Mouse (Mus musculus) cerebellum, adult 2 months (tissue): Measurements from ENCODE around the gene Gm35134. TPM values are rescaled to one million over a fixed set of nuclear protein-coding genes. Genes with fewer than 3 reads are reported as not detected.
"Not testable (repeated sequence)": the region's sequence is repeated elsewhere in the genome, so short reads cannot be mapped to it uniquely, and the experiment has no call there.

ENCODE experiments used
- DNase-seq, 2 experiments: peaks; one replicate each; pipeline ENCODE4 v3.0.0; 2021
- H3K27ac ChIP-seq: fragments of 200-500 bp; 2 replicates; pipeline ENCODE4 v1.5.1; 2012; ENCODE audit warnings: low read length, control low read depth, inconsistent platforms; ENCODE audit not compliant: insufficient read depth
- H3K27me3 ChIP-seq: fragments of 200-500 bp; 2 replicates; pipeline ENCODE4 v1.6.1; 2012; ENCODE audit warnings: inconsistent platforms, mild to moderate bottlenecking, low read length, moderate library complexity; ENCODE audit not compliant: control insufficient read depth, insufficient read depth
- H3K4me1 ChIP-seq: fragments of 200-500 bp; 2 replicates; pipeline ENCODE4 v1.6.1; 2011; ENCODE audit warnings: low read length; ENCODE audit not compliant: control insufficient read depth, insufficient read depth
- H3K4me3 ChIP-seq: fragments of 200-500 bp; replicated peaks from 2 replicates; pipeline ENCODE3; 2011; ENCODE audit warnings: mild to moderate bottlenecking, low read depth, low read length, control low read depth; ENCODE audit not compliant: insufficient read depth
- WGBS: fragments of 180-500 bp; shearing (Covaris S2); methylation state at CpG from one replicate; pipeline ENCODE4 v1.1.7; 2018; 5-methylcytosine and 5-hydroxymethylcytosine counted together
- polyA plus RNA-seq: library from polyadenylated mRNA; depleted of rRNA; stranded (reverse); fragments of >200 nt; gene quantifications from 2 replicates; pipeline ENCODE4 v1.2.3, GENCODE M21; 2012; rRNA removed

Gm35134 gene
- polyA plus RNA-seq, result not detected in 2 replicates

- H3K4me1 ChIP-seq, DNase-seq, H3K27ac ChIP-seq, H3K27me3 ChIP-seq, H3K4me3 ChIP-seq: not testable (repeated sequence)
- WGBS, result no CpG with 5 or more reads among the region's 7 CpGs
Observed at GRCm38 (mm10) chrY:19112707-19113106, at the start of gene Gm35134. Gm35134 (plus strand) TSS chrY:19113007.
